Comparison of ENCODE assay signal across 17 mouse cellular contexts in genomic region chr1:69340481-69340880, GRCm38 (mm10).
"Had no signal": no experiment of that assay in that cellular context is flagged by ENCODE, and none has a peak within 500 bp of the region (broad histone marks: within the 10 kb centered on the region; RNA-seq: fewer than 3 reads in every experiment).

No protein-coding gene starts in this region.

- H3K4me1 ChIP-seq: lung, embryonic 15.5 days; megakaryocyte, embryonic 14.5 days; midbrain, embryonic 13.5 days; midbrain, embryonic 15.5 days; neural tube, embryonic 12.5 days; stomach, embryonic 15.5 days had no signal

- DNase-seq: lung, adult 2 months; lung, postnatal 14 days; lung, postnatal 36 days; right cerebral cortex, postnatal 14 days; thymus, adult 2 months; thymus, postnatal 25 days; thymus, postnatal 4 days had no signal

- H3K36me3 ChIP-seq: lung, embryonic 15.5 days; midbrain, embryonic 13.5 days; midbrain, embryonic 15.5 days; neural tube, embryonic 12.5 days; stomach, embryonic 15.5 days had no signal

- H3K27ac ChIP-seq: lung, embryonic 15.5 days; macrophage; midbrain, embryonic 13.5 days; midbrain, embryonic 15.5 days; neural tube, embryonic 12.5 days; stomach, embryonic 15.5 days; stomach, postnatal 0 days had no signal

- H3K9me3 ChIP-seq: lung, embryonic 15.5 days; megakaryocyte, embryonic 14.5 days; midbrain, embryonic 13.5 days; midbrain, embryonic 15.5 days; neural tube, embryonic 12.5 days; stomach, embryonic 15.5 days had no signal

- H3K4me2 ChIP-seq: lung, embryonic 15.5 days; midbrain, embryonic 11.5 days; midbrain, embryonic 13.5 days; midbrain, embryonic 15.5 days; neural tube, embryonic 12.5 days; stomach, embryonic 15.5 days had no signal

- H3K4me3 ChIP-seq: lung, embryonic 15.5 days; megakaryocyte, embryonic 14.5 days; midbrain, embryonic 13.5 days; midbrain, embryonic 15.5 days; neural tube, embryonic 12.5 days; stomach, embryonic 15.5 days had no signal

- H3K27me3 ChIP-seq: lung, embryonic 15.5 days; megakaryocyte, embryonic 14.5 days; midbrain, embryonic 13.5 days; midbrain, embryonic 15.5 days; neural tube, embryonic 12.5 days; stomach, embryonic 15.5 days had no signal

- H3K9ac ChIP-seq: lung, embryonic 15.5 days; midbrain, embryonic 13.5 days; midbrain, embryonic 15.5 days; neural tube, embryonic 12.5 days; stomach, embryonic 15.5 days had no signal

- ATAC-seq: lung, postnatal 0 days; midbrain, embryonic 13.5 days; midbrain, embryonic 15.5 days had no signal
